Mouse (Mus musculus): ENCODE results near the gene Cabp7. TPM values are rescaled to one million over a fixed set of nuclear protein-coding genes. Genes with fewer than 3 reads are reported as not detected.

Cabp7 gene
- polyA plus RNA-seq, 1 experiment from 2014 or later = 0.15 TPM

- WGBS = 81% methylated on average over 11 of the region's 11 CpGs
- DNase-seq (ENCODE audit: low spot score, missing footprints) (no peak), ATAC-seq (ENCODE audit: low FRiP score) (no peak)
- Histone ChIP-seq H3K27me3 (ENCODE audit: control insufficient read depth, insufficient read depth, low read length) (no peaks in the 10 kb centered on the region), H3K9me3 (ENCODE audit: control insufficient read depth, low read length) (no peaks in the 10 kb centered on the region), H3K27ac (ENCODE audit: low read depth, low read length) (no peak overlapping the region), H3K4me2 (no peak overlapping the region), H3K9ac (ENCODE audit: low read length) (no peak overlapping the region), H3K4me3 (ENCODE audit: low read depth, low read length) (no peak overlapping the region), H3K4me1 (ENCODE audit: control insufficient read depth, insufficient read depth, low read length) (peaks cover 7% of the 10 kb centered on the region; the same call in 1 of the 2 replicates), H3K36me3 (ENCODE audit: control insufficient read depth, insufficient read depth, low read length) (no peaks in the 10 kb centered on the region)
These were observed 10.6 kb upstream of the Cabp7 start for GRCm38 (mm10) chr11:4756984-4757788.

GRCm38 (mm10) chr11:4756460-4756859 lies 9.9 kb upstream of the Cabp7 start:
- DNase-seq (ENCODE audit: low spot score, missing footprints) (no peak), ATAC-seq (ENCODE audit: low FRiP score) (no peak)
- no peak overlapping the region for H3K4me2 ChIP-seq
- 87% methylated on average over 9 of the region's 9 CpGs for WGBS
- no peaks in the 10 kb centered on the region for H3K9me3 ChIP-seq (ENCODE audit: control insufficient read depth, low read length)
- no peaks in the 10 kb centered on the region for H3K27me3 ChIP-seq (ENCODE audit: control insufficient read depth, insufficient read depth, low read length)
- 0 out of 2 replicates have a peak, but pooled peaks cover under 1% of the 10 kb centered on the region for H3K4me1 ChIP-seq (ENCODE audit: control insufficient read depth, insufficient read depth, low read length)
- no peaks in the 10 kb centered on the region for H3K36me3 ChIP-seq (ENCODE audit: control insufficient read depth, insufficient read depth, low read length)
- no peak overlapping the region for H3K9ac ChIP-seq (ENCODE audit: low read length)
- H3K27ac ChIP-seq (ENCODE audit: low read depth, low read length) = no peak overlapping the region
- H3K4me3 ChIP-seq (ENCODE audit: low read depth, low read length) = no peak overlapping the region

GRCm38 (mm10) chr11:4754867-4755266 lies 8.3 kb upstream of the Cabp7 start:
- H3K9ac ChIP-seq (ENCODE audit: low read length) = no peak overlapping the region
- peaks cover 3% of the 10 kb centered on the region for H3K27me3 ChIP-seq (ENCODE audit: control insufficient read depth, insufficient read depth, low read length)
- H3K4me3 ChIP-seq (ENCODE audit: low read depth, low read length) = no peak overlapping the region
- no peak for DNase-seq (ENCODE audit: low spot score, missing footprints)
- no peak overlapping the region for H3K4me2 ChIP-seq
- no peak overlapping the region for H3K27ac ChIP-seq (ENCODE audit: low read depth, low read length)
- H3K36me3 ChIP-seq (ENCODE audit: control insufficient read depth, insufficient read depth, low read length) = no peaks in the 10 kb centered on the region
- no peaks in the 10 kb centered on the region for H3K4me1 ChIP-seq (ENCODE audit: control insufficient read depth, insufficient read depth, low read length)
- 81% methylated on average over 11 of the region's 11 CpGs for WGBS
- no peak for ATAC-seq (ENCODE audit: low FRiP score)
- no peaks in the 10 kb centered on the region for H3K9me3 ChIP-seq (ENCODE audit: control insufficient read depth, low read length)

- no peak overlapping the region for H3K4me3 ChIP-seq (ENCODE audit: low read depth, low read length)
- no peak overlapping the region for H3K9ac ChIP-seq (ENCODE audit: low read length)
- 87% methylated on average over 3 of the region's 3 CpGs for WGBS
- no peaks in the 10 kb centered on the region for H3K4me1 ChIP-seq (ENCODE audit: control insufficient read depth, insufficient read depth, low read length)
- no peak for ATAC-seq (ENCODE audit: low FRiP score)
- no peak overlapping the region for H3K27ac ChIP-seq (ENCODE audit: low read depth, low read length)
- H3K27me3 ChIP-seq (ENCODE audit: control insufficient read depth, insufficient read depth, low read length) = peaks cover 11% of the 10 kb centered on the region
- H3K9me3 ChIP-seq (ENCODE audit: control insufficient read depth, low read length) = no peaks in the 10 kb centered on the region
- DNase-seq (ENCODE audit: low spot score, missing footprints) = no peak
- no peak overlapping the region for H3K4me2 ChIP-seq
- no peaks in the 10 kb centered on the region for H3K36me3 ChIP-seq (ENCODE audit: control insufficient read depth, insufficient read depth, low read length)
These were observed 7.5 kb upstream of the Cabp7 start for GRCm38 (mm10) chr11:4754036-4754435.

- Histone ChIP-seq H3K9ac (ENCODE audit: low read length) (no peak overlapping the region), H3K4me3 (ENCODE audit: low read depth, low read length) (no peak overlapping the region), H3K27me3 (ENCODE audit: control insufficient read depth, insufficient read depth, low read length) (peaks cover 22% of the 10 kb centered on the region), H3K4me1 (ENCODE audit: control insufficient read depth, insufficient read depth, low read length) (no peaks in the 10 kb centered on the region), H3K4me2 (no peak overlapping the region), H3K36me3 (ENCODE audit: control insufficient read depth, insufficient read depth, low read length) (no peaks in the 10 kb centered on the region), H3K9me3 (ENCODE audit: control insufficient read depth, low read length) (no peaks in the 10 kb centered on the region), H3K27ac (ENCODE audit: low read depth, low read length) (no peak overlapping the region)
- no peak for DNase-seq (ENCODE audit: low spot score, missing footprints)
- WGBS = 41% methylated on average over 10 of the region's 10 CpGs
- no peak for ATAC-seq (ENCODE audit: low FRiP score)
These were observed 6.3 kb upstream of the Cabp7 start for GRCm38 (mm10) chr11:4752836-4753235.

GRCm38 (mm10) chr11:4750263-4750662 lies 3.7 kb upstream of the Cabp7 start:
- 7% methylated on average over 9 of the region's 9 CpGs for WGBS
- ATAC-seq (ENCODE audit: low FRiP score) = no peak

GRCm38 (mm10) chr11:4747285-4747684 lies 707 bp upstream of the Cabp7 start:
- H3K9ac ChIP-seq (ENCODE audit: low read length) = peak overlapping the region; percentile 9; the same call in 1 of the 2 replicates
- H3K27me3 ChIP-seq (ENCODE audit: control insufficient read depth, insufficient read depth, low read length) = peaks cover 63% of the 10 kb centered on the region
- peak overlapping the region; percentile 52 for H3K4me3 ChIP-seq (ENCODE audit: low read depth, low read length)
- H3K4me2 ChIP-seq = peak overlapping the region; percentile 98
- peak; percentile 91 for DNase-seq (ENCODE audit: low spot score, missing footprints)
- ATAC-seq (ENCODE audit: low FRiP score) = peak; percentile 12; the same call in 1 of the 2 replicates
- H3K36me3 ChIP-seq (ENCODE audit: control insufficient read depth, insufficient read depth, low read length) = no peaks in the 10 kb centered on the region
- WGBS = 3% methylated on average over 12 of the region's 12 CpGs
- no peaks in the 10 kb centered on the region for H3K9me3 ChIP-seq (ENCODE audit: control insufficient read depth, low read length)
- H3K4me1 ChIP-seq (ENCODE audit: control insufficient read depth, insufficient read depth, low read length) = peaks cover 18% of the 10 kb centered on the region
- H3K27ac ChIP-seq (ENCODE audit: low read depth, low read length) = no peak overlapping the region

More at GRCm38 (mm10) chr11:4750263-4750662, 3.7 kb upstream of the Cabp7 start:
- Histone ChIP-seq H3K9me3 (ENCODE audit: control insufficient read depth, low read length) (no peaks in the 10 kb centered on the region), H3K4me2 (no peak overlapping the region), H3K36me3 (ENCODE audit: control insufficient read depth, insufficient read depth, low read length) (no peaks in the 10 kb centered on the region), H3K27ac (ENCODE audit: low read depth, low read length) (no peak overlapping the region), H3K4me3 (ENCODE audit: low read depth, low read length) (no peak overlapping the region), H3K4me1 (ENCODE audit: control insufficient read depth, insufficient read depth, low read length) (peaks cover 18% of the 10 kb centered on the region), H3K9ac (ENCODE audit: low read length) (no peak overlapping the region), H3K27me3 (ENCODE audit: control insufficient read depth, insufficient read depth, low read length) (peaks cover 47% of the 10 kb centered on the region)
- no peak for DNase-seq (ENCODE audit: low spot score, missing footprints)

GRCm38 (mm10) chr11:4745969-4746368 lies 609 bp downstream of the Cabp7 start:
- Histone ChIP-seq H3K27ac (ENCODE audit: low read depth, low read length) (no peak overlapping the region), H3K36me3 (ENCODE audit: control insufficient read depth, insufficient read depth, low read length) (no peaks in the 10 kb centered on the region), H3K4me2 (peak overlapping the region; percentile 98), H3K4me3 (ENCODE audit: low read depth, low read length) (peak overlapping the region; percentile 52), H3K9me3 (ENCODE audit: control insufficient read depth, low read length) (no peaks in the 10 kb centered on the region), H3K4me1 (ENCODE audit: control insufficient read depth, insufficient read depth, low read length) (peaks cover 18% of the 10 kb centered on the region), H3K9ac (ENCODE audit: low read length) (peak overlapping the region; percentile 47), H3K27me3 (ENCODE audit: control insufficient read depth, insufficient read depth, low read length) (peaks cover 64% of the 10 kb centered on the region)
- WGBS = 1% methylated on average over 38 of the region's 39 CpGs
- ATAC-seq (ENCODE audit: low FRiP score) (peak; percentile 36; the same call in 1 of the 2 replicates), DNase-seq (ENCODE audit: low spot score, missing footprints) (peak; percentile 92)

- H3K4me3 ChIP-seq (ENCODE audit: low read depth, low read length) = no peak overlapping the region
- H3K36me3 ChIP-seq (ENCODE audit: control insufficient read depth, insufficient read depth, low read length) = no peaks in the 10 kb centered on the region
- no peak for DNase-seq (ENCODE audit: low spot score, missing footprints)
- ATAC-seq (ENCODE audit: low FRiP score) = no peak
- peaks cover 59% of the 10 kb centered on the region for H3K27me3 ChIP-seq (ENCODE audit: control insufficient read depth, insufficient read depth, low read length)
- peaks cover 18% of the 10 kb centered on the region for H3K4me1 ChIP-seq (ENCODE audit: control insufficient read depth, insufficient read depth, low read length)
- no peak overlapping the region for H3K9ac ChIP-seq (ENCODE audit: low read length)
- no peak overlapping the region for H3K4me2 ChIP-seq
- H3K27ac ChIP-seq (ENCODE audit: low read depth, low read length) = no peak overlapping the region
- WGBS = 65% methylated on average over 6 of the region's 6 CpGs
- no peaks in the 10 kb centered on the region for H3K9me3 ChIP-seq (ENCODE audit: control insufficient read depth, low read length)
These were observed 1.9 kb downstream of the Cabp7 start for GRCm38 (mm10) chr11:4744691-4745090.

All from midbrain, embryonic 11.5 days (tissue).